Mouse (Mus musculus): ENCODE results near the gene Nek6.

DNA sequence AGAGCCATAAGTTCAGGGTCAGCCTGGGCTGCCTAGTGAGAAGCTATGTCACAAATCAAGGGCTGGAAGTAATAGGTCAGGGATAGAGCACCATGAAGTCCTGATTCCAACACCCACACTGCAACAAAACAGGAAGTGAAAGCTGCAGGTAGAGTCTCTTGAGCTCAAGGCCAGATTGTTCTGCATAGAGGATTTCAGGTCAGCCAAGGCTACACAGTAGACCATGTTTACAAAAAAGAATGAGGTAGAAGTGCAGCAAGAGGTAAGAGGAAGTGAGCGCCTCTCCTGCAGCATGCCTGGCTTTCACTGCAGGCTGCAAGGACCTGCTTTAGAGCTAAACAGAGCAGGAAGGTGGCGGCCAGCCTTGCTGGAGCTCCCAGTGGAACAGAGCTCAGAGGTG lies 63.3 kb downstream of the Nek6 start:
- no peak for TF ChIP-seq CTCF (IDR thresholded peaks at IDR 0.05; ENCODE audit: low read depth, low read length)
- no peak for TF ChIP-seq POLR2A (IDR thresholded peaks at IDR 0.05; ENCODE audit: insufficient read depth, low read length)
- TF ChIP-seq EP300 (IDR thresholded peaks at IDR 0.05; ENCODE audit: insufficient read depth, low read depth, low read length): no peak

Data from ES-Bruce4 (cell line).